Mouse (Mus musculus): Measurements from ENCODE around the gene Ptpn7.
"Not testable (repeated sequence)": the region's sequence is repeated elsewhere in the genome, so short reads cannot be mapped to it uniquely, and the experiment has no call there.

Ptpn7 gene

GRCm38 (mm10) chr1:135132473-135132872, at the start of gene Ptpn7:
Gene Ptpn7 (plus strand): TSS chr1:135132700.
- DNase-seq (ENCODE audit: low spot score in 2 of 2) = peak; percentile 92 to 93

- no peak for DNase-seq (ENCODE audit: low spot score in 2 of 2)
Measured at GRCm38 (mm10) chr1:135083465-135083864, 49.0 kb upstream of the Ptpn7 start.

- no peak for DNase-seq (ENCODE audit: low spot score in 2 of 2)
Measured at GRCm38 (mm10) chr1:135085296-135085871, 47.1 kb upstream of the Ptpn7 start.

GRCm38 (mm10) chr1:135086015-135086414, 46.5 kb upstream of the Ptpn7 start:
- DNase-seq (ENCODE audit: low spot score in 2 of 2) = no peak

- DNase-seq (ENCODE audit: low spot score in 2 of 2) = no peak
Measured at GRCm38 (mm10) chr1:135087414-135087813, 45.1 kb upstream of the Ptpn7 start.

- no peak for DNase-seq (ENCODE audit: low spot score in 2 of 2)
Measured at GRCm38 (mm10) chr1:135089626-135090025, 42.9 kb upstream of the Ptpn7 start.

- DNase-seq (ENCODE audit: low spot score in 2 of 2) = peak; percentile 53 to 54
Measured at GRCm38 (mm10) chr1:135090914-135091313, 41.6 kb upstream of the Ptpn7 start.

- peak; percentile 56 to 64 for DNase-seq (ENCODE audit: low spot score in 2 of 2)
Measured at GRCm38 (mm10) chr1:135094723-135095122, 37.8 kb upstream of the Ptpn7 start.

- DNase-seq (ENCODE audit: low spot score in 2 of 2) = peak; percentile 77 to 81
Measured at GRCm38 (mm10) chr1:135095189-135095588, 37.3 kb upstream of the Ptpn7 start.

- DNase-seq (ENCODE audit: low spot score in 2 of 2) = no peak
Measured at GRCm38 (mm10) chr1:135096312-135096711, 36.2 kb upstream of the Ptpn7 start.

- DNase-seq (ENCODE audit: low spot score in 2 of 2) = no peak
Measured at GRCm38 (mm10) chr1:135097441-135097840, 35.1 kb upstream of the Ptpn7 start.

- no peak for DNase-seq (ENCODE audit: low spot score in 2 of 2)
Measured at GRCm38 (mm10) chr1:135098441-135098840, 34.1 kb upstream of the Ptpn7 start.

GRCm38 (mm10) chr1:135100400-135100799, 32.1 kb upstream of the Ptpn7 start:
- no peak for DNase-seq (ENCODE audit: low spot score in 2 of 2)

- DNase-seq (ENCODE audit: low spot score in 2 of 2) = no peak
Measured at GRCm38 (mm10) chr1:135105124-135105523, 27.4 kb upstream of the Ptpn7 start, which contains the start of gene Lgr6. Gene Lgr6 (minus strand): TSS chr1:135105276.

GRCm38 (mm10) chr1:135105951-135106350, 26.5 kb upstream of the Ptpn7 start:
- peak; percentile 54 to 61 for DNase-seq (ENCODE audit: low spot score in 2 of 2)

- DNase-seq (ENCODE audit: low spot score in 2 of 2) = peak in 1 of 2 experiments; percentile 20
Measured at GRCm38 (mm10) chr1:135108611-135109010, 23.9 kb upstream of the Ptpn7 start.

- DNase-seq (ENCODE audit: low spot score in 2 of 2) = peak; percentile 30 to 39
Measured at GRCm38 (mm10) chr1:135110075-135110474, 22.4 kb upstream of the Ptpn7 start.

GRCm38 (mm10) chr1:135111271-135111670, 21.2 kb upstream of the Ptpn7 start:
- DNase-seq (ENCODE audit: low spot score in 2 of 2) = not testable (repeated sequence)

- DNase-seq (ENCODE audit: low spot score in 2 of 2) = peak; percentile 38 to 42
Measured at GRCm38 (mm10) chr1:135112661-135113060, 19.8 kb upstream of the Ptpn7 start.

GRCm38 (mm10) chr1:135124573-135125363, 7.7 kb upstream of the Ptpn7 start:
- peak in 1 of 2 experiments; percentile 27 for DNase-seq (ENCODE audit: low spot score in 2 of 2)

GRCm38 (mm10) chr1:135125990-135126389, 6.5 kb upstream of the Ptpn7 start:
- no peak for DNase-seq (ENCODE audit: low spot score in 2 of 2)

GRCm38 (mm10) chr1:135126443-135127027, 6.0 kb upstream of the Ptpn7 start:
- no peak for DNase-seq (ENCODE audit: low spot score in 2 of 2)

- DNase-seq (ENCODE audit: low spot score in 2 of 2) = no peak
Measured at GRCm38 (mm10) chr1:135128011-135128441, 4.5 kb upstream of the Ptpn7 start.

All from spleen, postnatal 36 days (tissue).